Mouse (Mus musculus) olfactory bulb, adult 2 months (tissue): ENCODE data around the gene Ntn1.

ENCODE experiments used
- CTCF ChIP-seq: fragments of 200-500 bp; IDR thresholded peaks from 2 replicates; pipeline ENCODE4 v1.5.1; 2012; ENCODE audit warnings: low read depth, mild to moderate bottlenecking, low read length, moderate library complexity; ENCODE audit not compliant: insufficient read depth
- POLR2A ChIP-seq: fragments of 200-500 bp; IDR thresholded peaks from 2 replicates; pipeline ENCODE4 v1.6.1; 2012; ENCODE audit warnings: mild to moderate bottlenecking, low read depth, low read length, moderate library complexity; ENCODE audit not compliant: insufficient read depth

GRCm38 (mm10) chr11:68407266-68407926, 6.8 kb upstream of the Ntn1 start:
- TF ChIP-seq CTCF: no peak
- TF ChIP-seq POLR2A: no peak
